Mouse (Mus musculus): Measurements from ENCODE around the gene Lhpp. TPM values are rescaled to one million over a fixed set of nuclear protein-coding genes. Genes with fewer than 3 reads are reported as not detected.

Lhpp gene
- polyA plus RNA-seq (2014; fragmentation: Illumina TruSeq; extraction: RNeasy Lipid Tissue Mini Kit (QIAGEN cat#74804)) = 4.7 TPM

DNA sequence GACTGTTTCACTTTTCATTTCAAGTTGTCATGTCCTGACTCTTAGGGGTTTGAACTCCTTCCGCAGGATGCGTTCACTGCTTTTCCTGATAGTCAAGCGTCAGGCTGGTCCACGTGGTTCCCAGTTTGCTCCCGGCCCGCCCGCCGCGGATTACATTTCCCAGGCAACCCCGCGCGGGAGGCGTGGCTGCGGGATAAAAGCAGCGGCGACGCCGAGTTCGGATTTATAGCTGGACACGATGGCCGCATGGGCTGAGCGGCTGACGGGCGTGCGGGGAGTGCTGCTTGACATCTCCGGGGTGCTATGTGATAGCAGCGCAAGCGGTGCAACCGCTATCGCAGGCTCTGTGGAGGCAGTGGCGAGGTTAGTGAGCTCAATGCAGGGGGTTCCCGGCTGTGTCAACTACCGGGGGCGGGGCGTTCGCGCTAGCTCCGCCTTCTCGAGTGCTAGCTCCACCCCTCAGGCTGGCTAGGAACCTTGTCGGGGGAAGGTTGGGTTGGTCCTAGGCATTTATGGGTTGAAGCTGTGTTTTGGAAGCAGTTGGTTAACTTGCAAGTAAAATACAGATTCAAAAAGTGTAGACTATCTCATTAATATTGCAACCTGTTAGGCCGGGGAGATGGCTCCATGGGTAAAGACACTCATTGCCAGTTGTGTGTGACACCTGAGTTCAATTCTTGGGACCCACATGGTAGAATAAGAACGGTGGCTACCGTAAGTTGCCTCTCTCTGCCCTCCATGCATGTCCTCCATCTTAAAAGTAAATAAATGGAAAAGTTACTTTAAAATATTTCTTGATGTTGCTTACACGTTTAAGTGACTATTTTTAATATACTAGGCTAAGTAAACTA lies at the start of gene Lhpp:
Gene Lhpp, plus strand, starts transcription at position 171 of the 851 bp plus-strand sequence.

DNA sequence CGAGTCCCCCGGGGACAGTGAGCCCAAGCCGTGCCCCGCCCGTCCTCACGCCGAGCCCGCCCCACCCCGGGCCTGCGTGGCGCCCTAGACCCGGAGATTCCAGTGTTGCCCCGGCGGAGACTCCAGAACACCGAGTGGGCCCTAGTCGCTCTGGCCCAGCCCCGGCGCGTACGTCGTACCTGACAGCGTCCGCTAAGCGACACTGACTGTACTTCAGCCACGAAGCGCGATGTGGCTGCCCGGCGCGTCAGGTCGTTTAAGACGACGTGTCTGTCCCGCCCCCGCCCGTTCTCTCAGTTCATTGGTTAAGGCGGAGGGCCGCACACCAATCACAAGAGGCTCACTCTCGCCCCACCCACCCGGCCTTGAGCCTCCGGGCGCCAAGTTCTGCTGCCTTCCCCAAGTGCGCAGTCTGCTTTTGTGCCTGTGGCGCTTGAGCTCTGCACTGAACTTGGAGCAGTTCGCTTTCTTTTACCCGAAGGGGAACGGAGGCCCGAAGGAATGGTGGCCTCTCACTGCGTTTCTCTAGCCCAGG lies 34.3 kb upstream of the Lhpp start, which contains the start of gene Oat:
Gene Oat, minus strand, starts transcription at position 283 of the 535 bp plus-strand sequence.

DNA sequence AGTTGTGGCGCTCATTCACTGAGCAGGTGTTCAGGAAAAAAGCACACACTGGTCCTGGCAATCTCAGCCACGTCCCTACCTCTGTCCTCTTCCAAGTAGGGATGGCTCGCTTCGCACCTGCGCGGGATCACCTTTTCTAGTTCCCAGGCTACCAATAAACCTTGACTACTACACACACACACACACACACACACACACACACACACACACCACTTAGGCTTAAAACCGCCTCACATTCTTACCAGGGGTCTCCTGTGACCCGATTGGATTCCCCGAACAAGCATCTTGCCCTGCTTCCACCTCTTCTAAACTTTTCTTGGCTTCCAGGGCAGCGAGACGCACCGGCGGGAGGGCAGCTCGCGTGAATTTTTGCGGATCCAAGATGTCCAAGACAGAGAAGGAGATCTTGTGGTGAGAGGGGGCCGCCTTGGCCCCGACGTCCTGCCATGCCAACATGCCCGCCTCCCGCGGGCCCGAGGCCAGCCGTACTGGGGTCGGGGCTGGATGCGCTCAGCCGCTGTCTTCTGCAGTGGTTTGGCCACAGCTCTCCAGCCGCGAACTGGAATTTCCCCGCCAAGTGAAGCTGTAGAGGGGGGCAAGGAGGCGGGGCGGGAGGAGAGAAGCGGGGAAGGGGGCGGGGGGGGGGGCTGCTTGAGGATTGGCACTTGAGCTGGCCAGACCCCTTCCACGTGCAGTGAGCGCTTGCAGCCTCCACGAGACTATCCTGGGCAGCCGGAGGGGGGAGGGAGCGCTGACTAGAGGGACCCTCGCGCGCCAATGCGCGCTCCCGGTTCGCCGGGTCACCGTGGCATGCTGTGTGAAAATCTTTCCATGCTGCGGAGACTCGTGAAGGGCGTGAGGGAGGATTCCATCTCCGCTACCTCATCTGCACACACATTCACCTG lies 11.1 kb upstream of the Lhpp start, which contains the start of gene Nkx1-2:
Gene Nkx1-2, minus strand, starts transcription at position 567 of the 905 bp plus-strand sequence.

Other genes with a start within 250 kb of the Lhpp start
- gene Oat, start 34.2 kb upstream of the Lhpp start, polyA plus RNA-seq (2014; fragmentation: Illumina TruSeq; extraction: RNeasy Lipid Tissue Mini Kit (QIAGEN cat#74804)) = 147 TPM
- gene Nkx1-2, start 11.0 kb upstream of the Lhpp start, polyA plus RNA-seq (2014; fragmentation: Illumina TruSeq; extraction: RNeasy Lipid Tissue Mini Kit (QIAGEN cat#74804)) = not detected
- gene Fam53b, start 203.2 kb downstream of the Lhpp start, polyA plus RNA-seq (2014; fragmentation: Illumina TruSeq; extraction: RNeasy Lipid Tissue Mini Kit (QIAGEN cat#74804)) = 12.7 TPM
- gene Eef1akmt2, start 242.0 kb downstream of the Lhpp start, polyA plus RNA-seq (2014; fragmentation: Illumina TruSeq; extraction: RNeasy Lipid Tissue Mini Kit (QIAGEN cat#74804)) = 168 TPM
- 91.8 TPM for gene Abraxas2, start 248.6 kb downstream of the Lhpp start, polyA plus RNA-seq (2014; fragmentation: Illumina TruSeq; extraction: RNeasy Lipid Tissue Mini Kit (QIAGEN cat#74804))

All from ovary, adult 10 weeks (tissue).